Mouse (Mus musculus) adrenal gland, postnatal 0 days (tissue): ENCODE results near the gene Gm2042. TPM values are rescaled to one million over a fixed set of nuclear protein-coding genes. Genes with fewer than 3 reads are reported as not detected.

Experiments
- polyA plus RNA-seq: library from polyadenylated mRNA; unstranded; fragments of >200 nt; fragmentation: Nextera tagmentation; extraction: Ambion mirVana; gene quantifications from 2 replicates; pipeline ENCODE4 v1.2.1, GENCODE M21; 2015

Gene Gm2042
- not detected in 2 replicates for polyA plus RNA-seq

GRCm38 (mm10) chr12:87953780-87954179, at the start of gene Gm2042:
Gm2042 (plus strand) TSS chr12:87954080.

GRCm38 (mm10) chr12:87919721-87920120, 34.2 kb upstream of the Gm2042 start, which contains the start of gene Gm2035:
Gm2035 (minus strand) TSS chr12:87919857.

Other genes starting within 250 kb of the Gm2042 start
- not detected in 2 replicates for gene Gm21319, start 178.3 kb upstream of the Gm2042 start, polyA plus RNA-seq
- not detected in 2 replicates for gene Gm21936, start 158.6 kb upstream of the Gm2042 start, polyA plus RNA-seq
- not detected in 2 replicates for gene BB287469, start 137.5 kb upstream of the Gm2042 start, polyA plus RNA-seq
- not detected in 2 replicates for gene Gm2001, start 111.7 kb upstream of the Gm2042 start, polyA plus RNA-seq
- gene Gm2016, start 80.0 kb upstream of the Gm2042 start, polyA plus RNA-seq, result not detected in 2 replicates
- gene Gm2022, start 58.7 kb upstream of the Gm2042 start, polyA plus RNA-seq, result not detected in 2 replicates
- gene Gm2035, start 34.2 kb upstream of the Gm2042 start, polyA plus RNA-seq, result not detected in 2 replicates
- gene Gm2075, start 57.8 kb downstream of the Gm2042 start, polyA plus RNA-seq, result not detected in 2 replicates
- gene Gm6803, start 64.7 kb downstream of the Gm2042 start, polyA plus RNA-seq, result not detected in 2 replicates
- not detected in 2 replicates for gene Gm2056, start 72.9 kb downstream of the Gm2042 start, polyA plus RNA-seq
- not detected in 2 replicates for gene Gm16368, start 129.6 kb downstream of the Gm2042 start, polyA plus RNA-seq
- not detected in 2 replicates for gene Gm10436, start 228.0 kb downstream of the Gm2042 start, polyA plus RNA-seq